Mouse (Mus musculus) liver, embryonic 14.5 days (tissue): ENCODE results near the gene Ppid. TPM values are rescaled to one million over a fixed set of nuclear protein-coding genes. Genes with fewer than 3 reads are reported as not detected.
A peak's percentile ranks its signal among the peaks of the same experiment; 100 is the strongest.

ENCODE experiments used
- ATAC-seq: fragments of 200-750 bp; cut with Nextera tagmentation; 2 replicates; pipeline ENCODE4 v1.8.0; 2017; ENCODE audit warnings: moderate number of reproducible peaks, mild to moderate bottlenecking, moderate library complexity; ENCODE audit not compliant: insufficient read depth
- DNase-seq, 3 experiments: peaks; one replicate each; pipeline ENCODE4 v3.0.0-alpha.2; 2012 to 2013; ENCODE audit warnings: low read depth in 3 of 3, low spot score in 3 of 3
- H3K27ac ChIP-seq: fragments of 300-500 bp; sonication (generic); 2 replicates; pipeline ENCODE4 v1.5.1; 2014; ENCODE audit warnings: moderate library complexity, mild to moderate bottlenecking, control low read depth, inconsistent platforms
- H3K27me3 ChIP-seq: fragments of 300-500 bp; sonication (generic); 2 replicates; pipeline ENCODE4 v1.6.1; 2014; ENCODE audit warnings: mild to moderate bottlenecking, low read length, moderate library complexity; ENCODE audit not compliant: control insufficient read depth, insufficient read depth
- H3K36me3 ChIP-seq: fragments of 300-500 bp; sonication (generic); replicated peaks from 2 replicates; pipeline ENCODE4 v1.6.1; 2014; ENCODE audit warnings: low read depth; ENCODE audit not compliant: control insufficient read depth, insufficient read depth
- H3K4me1 ChIP-seq, 2 experiments: fragments of 200-500 bp in 1 of 2; fragments of 300-500 bp in 1 of 2; sonication (generic) in 1 of 2; replicated peaks; 2 replicates each; pipeline ENCODE4 v1.6.1; 2012 to 2014; ENCODE audit warnings: antibody characterized with exemption in 1 of 2, inconsistent platforms in 1 of 2, low read length in 1 of 2; ENCODE audit not compliant: control insufficient read depth in 2 of 2, insufficient read depth in 2 of 2
- H3K4me2 ChIP-seq: fragments of 300-500 bp; sonication (generic); 2 replicates; pipeline ENCODE4 v1.6.1; 2014; ENCODE audit warnings: low read depth, mild to moderate bottlenecking, control low read depth, moderate library complexity
- H3K4me3 ChIP-seq, 2 experiments: fragments of 200-500 bp in 1 of 2; fragments of 300-500 bp in 1 of 2; sonication (generic) in 1 of 2; 2 replicates each; pipeline ENCODE4 v1.5.1; 2012 to 2014; ENCODE audit warnings: low read depth in 2 of 2, low read length in 2 of 2, mild to moderate bottlenecking in 2 of 2, control low read depth in 1 of 2, inconsistent platforms in 1 of 2, moderate library complexity in 1 of 2; ENCODE audit not compliant: insufficient read depth in 1 of 2
- H3K9ac ChIP-seq: fragments of 300-500 bp; sonication (generic); replicated peaks from 2 replicates; pipeline ENCODE4 v1.6.1; 2014; ENCODE audit warnings: mild to moderate bottlenecking, control low read depth, moderate library complexity
- H3K9me3 ChIP-seq: fragments of 300-500 bp; sonication (generic); 2 replicates; pipeline ENCODE4 v1.6.1; 2016; ENCODE audit warnings: low read length, mixed read lengths; ENCODE audit not compliant: control insufficient read depth
- CTCF ChIP-seq: IDR thresholded peaks from 2 replicates; pipeline ENCODE4 v1.5.1; 2016; ENCODE audit warnings: antibody characterized with exemption, low read depth, control low read depth
- EP300 ChIP-seq: IDR thresholded peaks from 2 replicates; pipeline ENCODE4 v1.6.1; 2016; ENCODE audit warnings: antibody characterized with exemption, low read depth
- WGBS: fragments of 180-500 bp; shearing (Covaris S2); extraction: QIAGEN DNeasy Blood & Tissue Kit; methylation state at CpG from one replicate; pipeline ENCODE4 v1.1.7; 2014; ENCODE audit not compliant: insufficient replicate concordance; 5-methylcytosine and 5-hydroxymethylcytosine counted together
- polyA plus RNA-seq, 2 experiments: library from polyadenylated mRNA; depleted of rRNA in 1 of 2; stranded (reverse) in 1 of 2; unstranded in 1 of 2; fragments of >200 nt; fragmentation: Nextera tagmentation in 1 of 2; extraction: Ambion mirVana in 1 of 2; gene quantifications; 2 replicates each; pipeline versions ENCODE4 v1.2.1 to v1.2.3; 2012 to 2014

Gene Ppid
- polyA plus RNA-seq, 2 experiments: 59.5 to 97.9 TPM

- peak overlapping the region; percentile 87 for H3K27ac ChIP-seq
- H3K4me3 ChIP-seq: peak overlapping the region; percentile 89 to 91
- under 1% methylated on average over 9 of the region's 9 CpGs for WGBS
- no peaks in the 10 kb centered on the region for H3K27me3 ChIP-seq
- peak overlapping the region; percentile 75 for H3K9ac ChIP-seq
- H3K4me2 ChIP-seq: peak overlapping the region; percentile 78
- ATAC-seq: peak; percentile 9
- peaks cover 0 to 2% of the 10 kb centered on the region in 2 experiments; a peak in 2 of 4 replicates for H3K4me1 ChIP-seq
- peaks cover 13% of the 10 kb centered on the region for H3K36me3 ChIP-seq
- no peak for TF ChIP-seq EP300
- peak; percentile 24; the same call in 1 of the 2 replicates for TF ChIP-seq CTCF
- DNase-seq: peak; percentile 45 to 68 (median 53)
- H3K9me3 ChIP-seq: no peaks in the 10 kb centered on the region; the same call in 1 of the 2 replicates
Measured at GRCm38 (mm10) chr3:79628182-79628560, 37.0 kb downstream of the Ppid start.

GRCm38 (mm10) chr3:79628561-79629415 is 37.6 kb downstream of the Ppid start, which contains the start of gene 4930579G24Rik:
Gene 4930579G24Rik, plus strand, starts transcription at chr3:79629079.
- TF ChIP-seq EP300: 0 out of 2 replicates have a peak, but pooled peaks have one; percentile 5
- no peak for TF ChIP-seq CTCF
- H3K4me2 ChIP-seq: peak within 1 kb of the TSS; percentile 90
- WGBS: under 1% methylated on average over 60 of the region's 60 CpGs
- H3K4me3 ChIP-seq: peak within 1 kb of the TSS; percentile 89 to 91
- H3K36me3 ChIP-seq: peaks cover 18% of the 10 kb centered on the region
- peak within 1 kb of the TSS; percentile 90 for H3K9ac ChIP-seq
- no peaks in the 10 kb centered on the region for H3K27me3 ChIP-seq
- DNase-seq (peak; percentile 99), ATAC-seq (peak; percentile 98)
- peak within 1 kb of the TSS; percentile 87 for H3K27ac ChIP-seq
- peaks cover 0 to 2% of the 10 kb centered on the region in 2 experiments; a peak in 2 of 4 replicates for H3K4me1 ChIP-seq
- no peaks in the 10 kb centered on the region; the same call in 1 of the 2 replicates for H3K9me3 ChIP-seq

GRCm38 (mm10) chr3:79629416-79629730 is 38.2 kb downstream of the Ppid start, which contains the start of gene Etfdh:
Gene Etfdh, minus strand, starts transcription at chr3:79629500.
- peak within 1 kb of the TSS; percentile 90 for H3K4me2 ChIP-seq
- H3K9me3 ChIP-seq: no peaks in the 10 kb centered on the region; the same call in 1 of the 2 replicates
- H3K9ac ChIP-seq: peak within 1 kb of the TSS; percentile 90
- peak within 1 kb of the TSS; percentile 89 to 91 for H3K4me3 ChIP-seq
- peaks cover 19% of the 10 kb centered on the region for H3K36me3 ChIP-seq
- TF ChIP-seq EP300 (no peak), CTCF (no peak)
- DNase-seq (peak; percentile 42 to 61 (median 51)), ATAC-seq (peak; percentile 33)
- no peaks in the 10 kb centered on the region for H3K27me3 ChIP-seq
- 2% methylated on average over 11 of the region's 11 CpGs for WGBS
- H3K4me1 ChIP-seq: peaks cover 0 to 2% of the 10 kb centered on the region in 2 experiments; a peak in 2 of 4 replicates
- peak within 1 kb of the TSS; percentile 87 for H3K27ac ChIP-seq

- ATAC-seq: no peak
Measured at GRCm38 (mm10) chr3:79652129-79652528, 61.0 kb downstream of the Ppid start.

More at GRCm38 (mm10) chr3:79652129-79652528, 61.0 kb downstream of the Ppid start:
- Histone ChIP-seq H3K4me3 (no peak overlapping the region), H3K27ac (no peak overlapping the region), H3K4me2 (no peak overlapping the region), H3K27me3 (no peaks in the 10 kb centered on the region), H3K36me3 (no peaks in the 10 kb centered on the region), H3K9ac (no peak overlapping the region), H3K4me1 (no peaks in the 10 kb centered on the region), H3K9me3 (no peaks in the 10 kb centered on the region)
- WGBS: 69% methylated on average over 6 of the region's 6 CpGs
- no peak for DNase-seq
- TF ChIP-seq EP300 (no peak), CTCF (no peak)

Other genes starting within 250 kb of the Ppid start
- gene Fnip2, start 23.5 kb upstream of the Ppid start, polyA plus RNA-seq (2012; rRNA removed): 5.2 and 5.9 TPM in 2 replicates
- gene Fnip2, start 23.5 kb upstream of the Ppid start, polyA plus RNA-seq (2014; fragmentation: Nextera tagmentation; extraction: Ambion mirVana): 3.5 TPM in 2 replicates
- gene 4930579G24Rik, start 37.7 kb downstream of the Ppid start, polyA plus RNA-seq (2012; rRNA removed): 7.3 and 8.3 TPM in 2 replicates
- 15.3 and 16.8 TPM in 2 replicates for gene 4930579G24Rik, start 37.7 kb downstream of the Ppid start, polyA plus RNA-seq (2014; fragmentation: Nextera tagmentation; extraction: Ambion mirVana)
- gene Etfdh, start 38.2 kb downstream of the Ppid start, polyA plus RNA-seq (2012; rRNA removed): 16.6 and 21.7 TPM in 2 replicates
- gene Etfdh, start 38.2 kb downstream of the Ppid start, polyA plus RNA-seq (2014; fragmentation: Nextera tagmentation; extraction: Ambion mirVana): 40.7 and 46.7 TPM in 2 replicates
- gene Rxfp1, start 146.5 kb downstream of the Ppid start, polyA plus RNA-seq (2012; rRNA removed): under 0.01 and 0.01 TPM in 2 replicates
- not detected in 2 replicates for gene Rxfp1, start 146.5 kb downstream of the Ppid start, polyA plus RNA-seq (2014; fragmentation: Nextera tagmentation; extraction: Ambion mirVana)